Mouse (Mus musculus) erythroblast, embryonic 14.5 days (primary cell): ENCODE data around the gene Urb2.

Experiments
- GATA1 ChIP-seq: IDR thresholded peaks from 2 replicates; pipeline ENCODE4 v1.6.1; 2012; ENCODE audit warnings: low read length, inconsistent platforms, mixed read lengths
- TAL1 ChIP-seq: IDR thresholded peaks from 3 replicates; pipeline ENCODE4 v1.6.1; 2012; ENCODE audit warnings: low read length, inconsistent platforms, mixed read lengths

DNA sequence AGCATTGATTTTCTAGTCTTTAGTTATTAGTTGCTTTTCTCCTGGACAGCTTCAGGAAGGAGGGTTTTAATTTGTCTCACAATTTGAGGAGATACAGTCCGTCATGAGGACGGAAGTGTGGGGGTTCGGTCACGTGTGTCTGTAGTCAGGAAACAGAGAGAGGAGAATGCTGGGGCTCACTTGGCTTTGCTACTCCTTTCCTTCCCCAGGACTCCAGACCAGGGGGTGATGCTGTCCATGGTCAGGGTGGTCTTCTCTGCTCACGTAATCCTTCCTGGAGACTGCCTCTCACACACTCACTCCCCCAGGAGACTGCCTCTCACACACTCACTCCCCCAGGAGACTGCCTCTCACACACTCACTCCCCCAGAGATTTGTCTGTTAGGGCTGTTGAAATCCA lies 23.1 kb downstream of the Urb2 start:
- TF ChIP-seq GATA1: no peak
- no peak for TF ChIP-seq TAL1
